Mouse (Mus musculus) spleen, adult 2 months (tissue): ENCODE data around the gene Rnf133.

Source experiments
- CTCF ChIP-seq: fragments of 200-500 bp; IDR thresholded peaks from 2 replicates; pipeline ENCODE4 v1.5.1; 2011; ENCODE audit warnings: mild to moderate bottlenecking, inconsistent platforms; ENCODE audit not compliant: insufficient read depth, insufficient read length, insufficient replicate concordance; ENCODE audit errors: extremely low read depth
- POLR2A ChIP-seq: fragments of 200-500 bp; IDR thresholded peaks from 2 replicates; pipeline ENCODE4 v1.6.1; 2011; ENCODE audit warnings: low read depth, low read length, inconsistent platforms

DNA sequence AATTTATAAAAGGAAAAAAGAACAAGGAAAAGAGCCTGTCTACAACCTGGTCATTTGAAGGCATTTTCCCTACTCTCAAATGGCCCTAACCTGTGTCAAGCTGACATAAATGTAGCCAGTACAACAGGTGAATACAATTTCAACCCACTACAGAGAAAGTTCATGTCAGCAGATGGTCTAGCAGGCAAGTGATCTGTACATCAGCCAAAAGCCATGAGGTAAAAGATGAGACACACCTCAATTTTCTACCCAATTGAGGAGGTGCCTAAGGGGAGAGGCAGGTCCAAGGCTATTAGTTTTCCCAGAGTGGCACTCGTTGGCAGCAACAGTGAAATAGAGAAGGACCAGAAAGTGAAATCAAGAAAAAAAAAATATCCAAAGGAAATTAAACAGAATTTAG lies 28.1 kb upstream of the Rnf133 start:
- TF ChIP-seq CTCF (no peak), POLR2A (no peak)
